Mouse (Mus musculus) liver, postnatal 0 days (tissue): ENCODE measurements around the gene Gm42715. TPM values are rescaled to one million over a fixed set of nuclear protein-coding genes. Genes with fewer than 3 reads are reported as not detected.

Experiments used
- ATAC-seq: fragments of 200-750 bp; cut with Nextera tagmentation; 2 replicates; pipeline ENCODE4 v1.8.0; 2017; ENCODE audit warnings: mild to moderate bottlenecking, moderate library complexity
- DNase-seq: peaks from one replicate; pipeline ENCODE4 v3.0.0-alpha.2; 2016
- H3K27ac ChIP-seq: fragments of 300-500 bp; sonication (generic); 2 replicates; pipeline ENCODE4 v1.5.1; 2014; ENCODE audit warnings: antibody characterized with exemption, moderate library complexity, mild to moderate bottlenecking, low read depth
- H3K27me3 ChIP-seq: fragments of 300-500 bp; sonication (generic); 2 replicates; pipeline ENCODE4 v1.6.1; 2014; ENCODE audit warnings: low read length, control low read depth, mixed read lengths; ENCODE audit not compliant: insufficient read depth
- H3K36me3 ChIP-seq: fragments of 300-500 bp; sonication (generic); replicated peaks from 2 replicates; pipeline ENCODE4 v1.6.1; 2014; ENCODE audit warnings: mild to moderate bottlenecking, control low read depth, low read length, moderate library complexity, mixed read lengths; ENCODE audit not compliant: insufficient read depth
- H3K4me1 ChIP-seq: fragments of 300-500 bp; sonication (generic); 2 replicates; pipeline ENCODE4 v1.6.1; 2014; ENCODE audit warnings: antibody characterized with exemption, mild to moderate bottlenecking, control low read depth; ENCODE audit not compliant: insufficient read depth
- H3K4me2 ChIP-seq: fragments of 300-500 bp; sonication (generic); 2 replicates; pipeline ENCODE4 v1.6.1; 2014; ENCODE audit warnings: low read depth, mild to moderate bottlenecking, low read length, moderate library complexity, mixed read lengths
- H3K4me3 ChIP-seq: fragments of 300-500 bp; sonication (generic); 2 replicates; pipeline ENCODE4 v1.5.1; 2014; ENCODE audit warnings: low read depth, low read length
- H3K9ac ChIP-seq: fragments of 300-500 bp; sonication (generic); replicated peaks from 2 replicates; pipeline ENCODE4 v1.6.1; 2014; ENCODE audit warnings: mild to moderate bottlenecking, moderate library complexity
- H3K9me3 ChIP-seq: fragments of 300-500 bp; sonication (generic); 2 replicates; pipeline ENCODE4 v1.6.1; 2016; ENCODE audit warnings: mild to moderate bottlenecking, control low read depth, low read length, mixed read lengths
- CTCF ChIP-seq: sonication (generic); IDR thresholded peaks from 2 replicates; pipeline ENCODE4 v1.5.1; 2016; ENCODE audit warnings: antibody characterized with exemption, low read depth
- EP300 ChIP-seq: IDR thresholded peaks from 2 replicates; pipeline ENCODE4 v1.6.1; 2016; ENCODE audit warnings: antibody characterized with exemption, low read depth, mild to moderate bottlenecking
- WGBS: fragments of 180-500 bp; shearing (Covaris S2); extraction: QIAGEN DNeasy Blood & Tissue Kit; methylation state at CpG from one replicate; pipeline ENCODE4 v1.1.7; 2014; ENCODE audit not compliant: insufficient replicate concordance; 5-methylcytosine and 5-hydroxymethylcytosine counted together
- polyA plus RNA-seq: library from polyadenylated mRNA; unstranded; fragments of >200 nt; fragmentation: Nextera tagmentation; extraction: Ambion mirVana; gene quantifications from 2 replicates; pipeline ENCODE4 v1.2.1, GENCODE M21; 2015

The Gm42715 gene
- polyA plus RNA-seq: 3.6 and 4.1 TPM in 2 replicates

DNA sequence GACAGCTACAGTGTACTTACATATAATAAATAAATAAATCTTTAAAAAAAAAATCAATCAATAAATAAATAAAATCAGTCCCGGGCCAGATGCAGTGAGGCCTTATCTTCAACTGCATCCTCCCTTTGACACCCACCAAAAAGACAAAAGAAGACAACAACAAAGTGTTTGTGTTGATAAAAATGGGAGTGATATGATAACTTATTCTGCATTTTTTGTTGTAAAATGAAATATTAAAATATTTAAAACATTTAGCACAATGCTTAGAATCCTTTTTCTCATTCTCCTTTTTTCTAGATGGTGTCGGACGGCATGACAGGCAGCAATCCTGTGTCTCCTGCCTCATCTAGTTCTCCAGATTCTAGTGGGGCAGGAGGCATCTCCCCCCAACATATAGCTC is at the start of gene Gm42715:
TSS of gene Gm42715 (plus strand) at position 301 of the 400 bp plus-strand sequence.
- TF ChIP-seq CTCF (no peak), EP300 (no peak)
- DNase-seq (no peak), ATAC-seq (no peak)
- H3K36me3 ChIP-seq: peaks cover 83% of the 10 kb centered on the region
- H3K9ac ChIP-seq: no peak within 1 kb of the TSS
- no peaks in the 10 kb centered on the region for H3K4me1 ChIP-seq
- no peaks in the 10 kb centered on the region for H3K27me3 ChIP-seq
- no peak within 1 kb of the TSS for H3K4me3 ChIP-seq
- H3K27ac ChIP-seq: no peak within 1 kb of the TSS
- no peak within 1 kb of the TSS for H3K4me2 ChIP-seq
- no peaks in the 10 kb centered on the region for H3K9me3 ChIP-seq
- 90% methylated on average over 3 of the region's 3 CpGs for whole genome bisulfite sequencing

DNA sequence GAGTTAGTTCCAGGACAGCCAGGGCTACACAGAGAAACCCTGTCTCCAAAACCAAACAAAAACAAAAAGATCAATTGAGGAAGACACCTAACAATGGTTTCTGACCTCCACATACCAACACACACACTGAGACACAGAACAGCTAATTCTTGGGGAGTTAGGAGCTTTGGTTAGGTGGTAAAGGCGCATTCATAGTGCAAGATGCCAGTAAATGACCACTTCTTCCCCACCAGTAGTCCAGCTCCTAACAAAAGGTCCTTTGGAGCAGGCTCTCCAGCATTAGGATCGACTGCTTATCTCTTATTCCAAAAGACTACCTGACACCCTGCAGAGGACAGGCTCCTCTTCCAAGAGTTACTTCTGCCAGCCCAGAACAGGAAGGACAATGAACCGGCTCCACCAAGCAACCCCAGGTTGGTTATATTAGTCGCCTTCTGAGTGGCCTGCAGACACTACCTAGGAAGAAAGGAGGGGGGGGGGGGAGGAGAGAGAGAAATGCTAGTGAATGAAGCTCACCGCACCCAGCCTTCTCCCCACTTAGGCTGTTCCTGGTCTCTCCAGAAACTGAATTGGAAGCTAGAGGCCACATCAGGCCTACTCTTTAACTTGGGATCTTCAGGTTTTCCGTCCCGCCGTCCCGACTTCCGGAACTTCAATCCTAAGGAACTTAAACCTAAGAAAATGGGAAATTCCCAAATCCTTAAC is 49.2 kb upstream of the Gm42715 start:
- peaks cover 37% of the 10 kb centered on the region for H3K36me3 ChIP-seq

DNA sequence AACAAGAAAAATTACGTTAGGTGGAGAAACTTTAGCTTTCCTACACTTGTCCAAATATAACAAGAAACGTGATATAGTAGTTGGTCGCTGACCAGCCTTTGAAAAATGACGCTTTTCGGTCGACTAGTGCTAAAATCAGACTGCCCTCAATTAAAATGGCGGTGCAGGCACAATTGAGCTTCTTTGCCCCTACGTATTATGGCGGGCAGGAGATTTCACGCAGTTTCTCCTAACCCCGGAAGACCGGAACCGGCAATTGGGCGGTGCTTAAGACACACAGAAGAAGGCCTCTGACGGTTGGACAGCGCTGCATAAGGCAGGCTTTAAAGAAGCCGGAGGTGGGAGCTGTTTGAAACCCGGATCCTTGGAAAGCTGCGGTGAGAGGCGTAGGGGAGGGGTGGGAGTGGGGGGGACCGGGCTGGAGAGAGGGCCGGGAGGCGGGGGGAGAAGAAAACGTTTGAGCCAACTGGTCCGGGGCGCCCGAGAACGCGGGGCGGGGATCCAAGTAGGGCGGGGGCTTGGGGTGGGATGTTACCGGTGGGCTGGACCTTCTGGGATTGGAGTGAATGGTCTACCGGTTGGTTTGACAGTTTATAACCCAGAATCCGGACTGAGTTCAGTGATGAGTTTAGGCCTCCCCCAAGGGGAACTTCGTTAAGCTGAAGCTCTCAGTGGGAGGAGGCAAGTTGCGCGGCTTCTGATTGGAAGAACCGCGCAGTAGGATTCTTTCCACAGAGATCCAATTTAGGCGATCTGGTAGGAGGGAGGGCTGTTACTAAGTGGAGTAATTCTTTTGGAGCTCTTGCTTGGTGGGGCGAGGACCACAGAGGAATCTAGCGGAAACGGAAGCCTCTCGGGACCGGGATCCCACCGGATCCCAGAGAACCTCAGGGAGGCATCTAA is 48.4 kb upstream of the Gm42715 start:
- peak overlapping the region; percentile 100 for H3K27ac ChIP-seq
- DNase-seq (peak; percentile 92), ATAC-seq (peak; percentile 89)
- H3K4me2 ChIP-seq: peak overlapping the region; percentile 96
- H3K27me3 ChIP-seq: no peaks in the 10 kb centered on the region
- peak overlapping the region; percentile 71 for H3K4me3 ChIP-seq
- peak overlapping the region; percentile 92 for H3K9ac ChIP-seq
- H3K36me3 ChIP-seq: peaks cover 46% of the 10 kb centered on the region
- WGBS: under 1% methylated on average over 46 of the region's 46 CpGs
- no peaks in the 10 kb centered on the region for H3K9me3 ChIP-seq
- peaks cover 11% of the 10 kb centered on the region for H3K4me1 ChIP-seq
- TF ChIP-seq EP300: peak; percentile 36
- no peak for TF ChIP-seq CTCF

More for the DNA sequence above, 49.2 kb upstream of the Gm42715 start:
- Histone ChIP-seq H3K27ac (peak overlapping the region; percentile 100), H3K4me2 (peak overlapping the region; percentile 96), H3K4me3 (peak overlapping the region; percentile 71), H3K9ac (peak overlapping the region; percentile 92), H3K4me1 (peaks cover 11% of the 10 kb centered on the region), H3K9me3 (no peaks in the 10 kb centered on the region), H3K27me3 (no peaks in the 10 kb centered on the region)
- TF ChIP-seq CTCF (no peak), EP300 (no peak)
- ATAC-seq (no peak), DNase-seq (peak; percentile 52)
- 11% methylated on average over 10 of the region's 10 CpGs for WGBS

DNA sequence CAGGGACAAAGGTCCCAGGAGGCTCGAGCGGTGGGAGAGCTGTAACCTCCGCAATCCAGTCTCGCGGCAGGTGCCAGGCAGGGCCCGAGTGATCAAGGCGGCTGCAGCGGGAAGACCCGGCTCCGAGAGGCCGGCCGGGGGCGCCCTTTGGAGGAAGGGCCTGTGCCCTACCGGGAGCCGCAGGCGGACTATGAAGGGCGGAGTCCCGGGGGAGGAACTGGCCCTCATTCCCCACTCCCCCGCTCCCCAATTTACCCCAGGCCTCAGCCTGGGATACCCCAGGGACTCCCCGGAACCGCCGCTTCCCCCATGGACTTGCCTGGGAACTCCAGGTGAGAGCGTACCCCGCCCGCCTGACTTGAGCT is 47.8 kb upstream of the Gm42715 start:
- H3K9me3 ChIP-seq: no peaks in the 10 kb centered on the region
- peak overlapping the region; percentile 100 for H3K27ac ChIP-seq
- H3K27me3 ChIP-seq: no peaks in the 10 kb centered on the region
- H3K9ac ChIP-seq: peak overlapping the region; percentile 92
- DNase-seq (no peak), ATAC-seq (peak; percentile 29)
- TF ChIP-seq EP300 (no peak), CTCF (peak; percentile 42)
- H3K4me3 ChIP-seq: peak overlapping the region; percentile 71
- H3K36me3 ChIP-seq: peaks cover 51% of the 10 kb centered on the region
- WGBS: under 1% methylated on average over 25 of the region's 25 CpGs
- peak overlapping the region; percentile 96 for H3K4me2 ChIP-seq
- peaks cover 14% of the 10 kb centered on the region for H3K4me1 ChIP-seq

DNA sequence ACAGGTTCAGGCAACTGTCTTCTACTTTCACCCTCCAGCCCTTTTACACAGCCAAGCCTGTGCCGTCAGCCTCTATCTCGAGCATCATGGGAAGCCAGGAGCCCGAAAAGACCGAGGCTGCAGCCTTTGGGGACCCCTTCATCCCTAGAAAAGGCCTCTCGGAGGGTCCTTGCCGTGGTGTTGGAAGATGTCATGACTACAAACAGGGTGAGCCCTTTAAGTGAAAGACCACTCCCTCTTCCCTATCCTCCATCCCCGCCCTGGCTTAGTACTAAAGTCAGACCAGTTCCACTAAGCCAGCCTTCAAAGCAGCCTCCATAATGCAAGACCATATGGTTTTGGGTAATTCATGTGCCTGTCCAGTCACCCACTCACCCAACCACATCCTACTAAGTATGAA is 47.3 kb upstream of the Gm42715 start:
- Histone ChIP-seq H3K27ac (peak overlapping the region; percentile 100), H3K4me2 (peak overlapping the region; percentile 96), H3K27me3 (no peaks in the 10 kb centered on the region), H3K4me1 (peaks cover 18% of the 10 kb centered on the region), H3K36me3 (peaks cover 53% of the 10 kb centered on the region), H3K4me3 (peak overlapping the region; percentile 71), H3K9ac (peak overlapping the region; percentile 92), H3K9me3 (no peaks in the 10 kb centered on the region)
- DNase-seq (no peak), ATAC-seq (no peak)
- 5% methylated on average over 7 of the region's 7 CpGs for WGBS
- TF ChIP-seq CTCF (no peak), EP300 (no peak)

DNA sequence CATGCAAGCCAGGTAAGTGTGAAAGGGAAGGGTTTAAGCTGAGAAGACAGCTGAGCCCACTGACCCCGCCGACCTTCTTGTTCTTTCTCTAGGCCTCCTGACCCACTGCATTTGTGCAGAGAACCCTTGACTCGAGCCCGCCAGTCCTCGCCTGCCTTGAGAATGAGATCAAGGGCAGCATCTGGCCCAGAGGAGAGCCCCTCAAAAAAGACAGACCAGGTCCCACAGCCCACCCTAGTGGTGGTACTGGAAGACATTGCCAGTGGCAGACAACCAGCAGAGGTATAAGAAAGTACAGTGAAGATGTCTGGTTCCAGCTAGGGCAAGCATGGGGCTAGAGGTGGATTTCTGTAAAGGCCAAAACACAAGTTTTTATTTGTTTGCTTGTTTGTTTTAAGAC is 45.7 kb upstream of the Gm42715 start:
- H3K36me3 ChIP-seq: peaks cover 41% of the 10 kb centered on the region
- H3K9me3 ChIP-seq: no peaks in the 10 kb centered on the region
- ATAC-seq: no peak
- no peak for DNase-seq
- peaks cover 19% of the 10 kb centered on the region for H3K4me1 ChIP-seq
- H3K4me3 ChIP-seq: no peak overlapping the region
- no peak overlapping the region for H3K9ac ChIP-seq
- no peak overlapping the region for H3K4me2 ChIP-seq
- H3K27me3 ChIP-seq: no peaks in the 10 kb centered on the region
- WGBS: 86% methylated on average over 5 of the region's 5 CpGs
- H3K27ac ChIP-seq: no peak overlapping the region
- TF ChIP-seq EP300 (no peak), CTCF (peak; percentile 38; the same call in 1 of the 2 replicates)
